Mouse (Mus musculus) heart, embryonic 13.5 days (tissue): ENCODE measurements at regions not wholly inside any gene's neighbourhood (a gene's known extent, or its start where the extent isn't known, plus 50 kb on each side); places are given as distances from the start of the nearest gene placed in this dataset.

Experiments
- ATAC-seq: fragments of 200-750 bp; cut with Nextera tagmentation; 2 replicates; pipeline ENCODE4 v1.8.0; 2017; ENCODE audit warnings: moderate TSS enrichment; ENCODE audit not compliant: insufficient number of reproducible peaks, low FRiP score, low TSS enrichment; ENCODE audit errors: extremely low read depth
- H3K27ac ChIP-seq: fragments of 300-500 bp; sonication (generic); replicated peaks from 2 replicates; pipeline ENCODE4 v1.5.1; 2015; ENCODE audit warnings: moderate library complexity, mild to moderate bottlenecking, inconsistent platforms
- H3K27me3 ChIP-seq: fragments of 300-500 bp; sonication (generic); replicated peaks from 2 replicates; pipeline ENCODE4 v1.6.1; 2015; ENCODE audit warnings: mild to moderate bottlenecking, inconsistent platforms
- H3K36me3 ChIP-seq: fragments of 300-500 bp; sonication (generic); 2 replicates; pipeline ENCODE4 v1.6.1; 2015; ENCODE audit warnings: mild to moderate bottlenecking, inconsistent platforms
- H3K4me1 ChIP-seq: fragments of 300-500 bp; sonication (generic); 2 replicates; pipeline ENCODE4 v1.6.1; 2015; ENCODE audit warnings: inconsistent platforms
- H3K4me2 ChIP-seq: fragments of 300-500 bp; sonication (generic); 2 replicates; pipeline ENCODE4 v1.6.1; 2015; ENCODE audit warnings: inconsistent platforms, mild to moderate bottlenecking, moderate library complexity
- H3K4me3 ChIP-seq: fragments of 300-500 bp; sonication (generic); 2 replicates; pipeline ENCODE4 v1.5.1; 2015; ENCODE audit warnings: moderate library complexity, mild to moderate bottlenecking, inconsistent platforms
- H3K9ac ChIP-seq: fragments of 300-500 bp; sonication (generic); 2 replicates; pipeline ENCODE4 v1.6.1; 2015; ENCODE audit warnings: inconsistent platforms, mild to moderate bottlenecking, moderate library complexity
- H3K9me3 ChIP-seq: fragments of 300-500 bp; sonication (generic); 2 replicates; pipeline ENCODE4 v1.6.1; 2016; ENCODE audit warnings: inconsistent platforms
- WGBS: fragments of 180-500 bp; shearing (Covaris S2); methylation state at CpG from one replicate; pipeline ENCODE4 v1.1.7; 2015; ENCODE audit warnings: mixed read lengths; 5-methylcytosine and 5-hydroxymethylcytosine counted together

- no peak overlapping the region for H3K4me2 ChIP-seq
- H3K4me1 ChIP-seq: no peaks in the 10 kb centered on the region
- H3K4me3 ChIP-seq: no peak overlapping the region
- H3K27me3 ChIP-seq: no peaks in the 10 kb centered on the region
- H3K27ac ChIP-seq: no peak overlapping the region
- WGBS: 72% methylated on average over 4 of the region's 4 CpGs
- no peaks in the 10 kb centered on the region for H3K36me3 ChIP-seq
- H3K9ac ChIP-seq: no peak overlapping the region
- ATAC-seq: no peak
- no peaks in the 10 kb centered on the region for H3K9me3 ChIP-seq
Observed at GRCm38 (mm10) chr15:40435156-40435555, 301.0 kb downstream of the 9330182O14Rik start.

- ATAC-seq: no peak
- H3K4me2 ChIP-seq: no peak overlapping the region
- no peaks in the 10 kb centered on the region for H3K9me3 ChIP-seq
- no peaks in the 10 kb centered on the region for H3K27me3 ChIP-seq
- no peaks in the 10 kb centered on the region for H3K4me1 ChIP-seq
- H3K4me3 ChIP-seq: no peak overlapping the region
- H3K36me3 ChIP-seq: no peaks in the 10 kb centered on the region
- H3K9ac ChIP-seq: no peak overlapping the region
- WGBS: 54% methylated on average over 3 of the region's 3 CpGs
- H3K27ac ChIP-seq: no peak overlapping the region
Observed at GRCm38 (mm10) chr15:40436688-40437087, 302.5 kb downstream of the 9330182O14Rik start.

- H3K4me1 ChIP-seq: no peaks in the 10 kb centered on the region
- 88% methylated on average over 1 of the region's 1 CpGs for WGBS
- no peak for ATAC-seq
- H3K4me2 ChIP-seq: no peak overlapping the region
- no peaks in the 10 kb centered on the region for H3K9me3 ChIP-seq
- no peak overlapping the region for H3K9ac ChIP-seq
- no peak overlapping the region for H3K27ac ChIP-seq
- H3K4me3 ChIP-seq: no peak overlapping the region
- no peaks in the 10 kb centered on the region for H3K36me3 ChIP-seq
- no peaks in the 10 kb centered on the region for H3K27me3 ChIP-seq
Observed at GRCm38 (mm10) chr15:40439827-40440226, 305.7 kb downstream of the 9330182O14Rik start.

- WGBS: 80% methylated on average over 1 of the region's 1 CpGs
- Histone ChIP-seq H3K9me3 (no peaks in the 10 kb centered on the region), H3K4me2 (no peak overlapping the region), H3K9ac (no peak overlapping the region), H3K4me1 (no peaks in the 10 kb centered on the region), H3K27me3 (no peaks in the 10 kb centered on the region), H3K4me3 (no peak overlapping the region), H3K36me3 (no peaks in the 10 kb centered on the region), H3K27ac (no peak overlapping the region)
- no peak for ATAC-seq
Observed at GRCm38 (mm10) chr15:40448623-40449022, 314.5 kb downstream of the 9330182O14Rik start.

- H3K4me3 ChIP-seq: no peak overlapping the region
- H3K9ac ChIP-seq: no peak overlapping the region
Observed at GRCm38 (mm10) chr15:40453235-40453634, 319.1 kb downstream of the 9330182O14Rik start.

GRCm38 (mm10) chr15:40475659-40476355 lies 341.6 kb downstream of the 9330182O14Rik start:
- ATAC-seq: no peak
- H3K4me1 ChIP-seq: peaks cover 12% of the 10 kb centered on the region
- 35% methylated on average over 7 of the region's 7 CpGs for WGBS
- H3K36me3 ChIP-seq: no peaks in the 10 kb centered on the region
- H3K4me3 ChIP-seq: no peak overlapping the region
- H3K9me3 ChIP-seq: no peaks in the 10 kb centered on the region
- H3K27ac ChIP-seq: no peak overlapping the region
- no peak overlapping the region for H3K9ac ChIP-seq
- H3K27me3 ChIP-seq: no peaks in the 10 kb centered on the region
- H3K4me2 ChIP-seq: peak overlapping the region; percentile 46

More at GRCm38 (mm10) chr15:40453235-40453634, 319.1 kb downstream of the 9330182O14Rik start:
- no peak overlapping the region for H3K4me2 ChIP-seq
- H3K9me3 ChIP-seq: no peaks in the 10 kb centered on the region
- H3K27ac ChIP-seq: no peak overlapping the region
- ATAC-seq: no peak
- no peaks in the 10 kb centered on the region for H3K27me3 ChIP-seq
- no peaks in the 10 kb centered on the region for H3K36me3 ChIP-seq
- H3K4me1 ChIP-seq: no peaks in the 10 kb centered on the region
- WGBS: 63% methylated on average over 2 of the region's 2 CpGs

- no peak overlapping the region for H3K4me2 ChIP-seq
- peaks cover 11% of the 10 kb centered on the region for H3K4me1 ChIP-seq
- H3K4me3 ChIP-seq: no peak overlapping the region
- ATAC-seq: no peak
- H3K27me3 ChIP-seq: no peaks in the 10 kb centered on the region
- no peak overlapping the region for H3K27ac ChIP-seq
- 31% methylated on average over 1 of the region's 1 CpGs for whole genome bisulfite sequencing
- no peak overlapping the region for H3K9ac ChIP-seq
- no peaks in the 10 kb centered on the region for H3K36me3 ChIP-seq
- no peaks in the 10 kb centered on the region for H3K9me3 ChIP-seq
Observed at GRCm38 (mm10) chr15:40480386-40480785, 346.2 kb downstream of the 9330182O14Rik start.

- WGBS: 78% methylated on average over 3 of the region's 3 CpGs
- ATAC-seq: no peak
Observed at GRCm38 (mm10) chr15:40481239-40481638, 347.1 kb downstream of the 9330182O14Rik start.

GRCm38 (mm10) chr15:40485997-40486396 lies 351.8 kb downstream of the 9330182O14Rik start:
- 75% methylated on average over 1 of the region's 1 CpGs for WGBS
- Histone ChIP-seq H3K9me3 (no peaks in the 10 kb centered on the region), H3K4me3 (no peak overlapping the region), H3K4me2 (no peak overlapping the region), H3K4me1 (no peaks in the 10 kb centered on the region), H3K27me3 (no peaks in the 10 kb centered on the region), H3K9ac (no peak overlapping the region), H3K27ac (no peak overlapping the region), H3K36me3 (no peaks in the 10 kb centered on the region)
- ATAC-seq: no peak

More at GRCm38 (mm10) chr15:40481239-40481638, 347.1 kb downstream of the 9330182O14Rik start:
- Histone ChIP-seq H3K4me3 (no peak overlapping the region), H3K4me1 (peaks cover 4% of the 10 kb centered on the region; the same call in 1 of the 2 replicates), H3K4me2 (no peak overlapping the region), H3K36me3 (no peaks in the 10 kb centered on the region), H3K9ac (no peak overlapping the region), H3K27ac (no peak overlapping the region), H3K27me3 (no peaks in the 10 kb centered on the region), H3K9me3 (no peaks in the 10 kb centered on the region)

GRCm38 (mm10) chr15:40501180-40502125 lies 367.3 kb downstream of the 9330182O14Rik start:
- ATAC-seq: no peak
- no peak overlapping the region for H3K4me2 ChIP-seq
- 58% methylated on average over 11 of the region's 11 CpGs for WGBS

GRCm38 (mm10) chr15:40510826-40511225 lies 376.7 kb downstream of the 9330182O14Rik start:
- no peak overlapping the region for H3K27ac ChIP-seq
- 57% methylated on average over 2 of the region's 2 CpGs for WGBS
- no peak for ATAC-seq
- no peaks in the 10 kb centered on the region for H3K9me3 ChIP-seq
- no peak overlapping the region for H3K9ac ChIP-seq
- H3K4me3 ChIP-seq: no peak overlapping the region
- no peaks in the 10 kb centered on the region for H3K27me3 ChIP-seq
- no peak overlapping the region for H3K4me2 ChIP-seq
- no peaks in the 10 kb centered on the region for H3K4me1 ChIP-seq
- H3K36me3 ChIP-seq: no peaks in the 10 kb centered on the region

More at GRCm38 (mm10) chr15:40501180-40502125, 367.3 kb downstream of the 9330182O14Rik start:
- H3K4me1 ChIP-seq: no peaks in the 10 kb centered on the region
- H3K27ac ChIP-seq: no peak overlapping the region
- H3K36me3 ChIP-seq: no peaks in the 10 kb centered on the region
- no peaks in the 10 kb centered on the region for H3K9me3 ChIP-seq
- no peak overlapping the region for H3K9ac ChIP-seq
- H3K27me3 ChIP-seq: no peaks in the 10 kb centered on the region
- H3K4me3 ChIP-seq: no peak overlapping the region
